Mouse (Mus musculus) erythroblast, embryonic 14.5 days (primary cell): ENCODE results near the gene Kif21a.

Experiments
- GATA1 ChIP-seq: IDR thresholded peaks from 2 replicates; pipeline ENCODE4 v1.6.1; 2012; ENCODE audit warnings: low read length, inconsistent platforms, mixed read lengths
- TAL1 ChIP-seq: IDR thresholded peaks from 3 replicates; pipeline ENCODE4 v1.6.1; 2012; ENCODE audit warnings: low read length, inconsistent platforms, mixed read lengths

DNA sequence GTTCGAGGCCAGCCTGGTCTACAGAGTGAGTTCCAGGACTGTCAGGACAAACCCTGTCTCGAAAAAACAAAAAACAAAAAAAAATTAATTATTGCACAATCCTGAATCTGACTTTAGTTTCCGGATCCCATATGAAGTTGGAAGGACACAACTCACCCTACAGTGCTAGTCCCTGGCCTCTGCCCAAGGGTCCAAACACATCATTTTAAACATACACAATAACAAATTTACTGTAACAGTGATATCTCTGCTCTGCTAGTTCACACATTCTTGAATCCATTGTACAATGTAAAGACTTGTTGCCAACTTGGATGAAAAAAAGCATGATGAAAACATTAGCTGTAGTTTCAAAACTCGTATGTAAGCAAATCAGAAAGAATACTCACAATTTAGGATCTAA is 6.5 kb downstream of the Kif21a start:
- TF ChIP-seq GATA1 (no peak), TAL1 (no peak)
